Mouse (Mus musculus) liver, adult 2 months (tissue): ENCODE measurements around the gene Mgp.

Experiments
- CTCF ChIP-seq: fragments of 200-500 bp; IDR thresholded peaks from 2 replicates; pipeline ENCODE4 v1.5.1; 2011; ENCODE audit warnings: low read depth, low read length, control low read depth
- POLR2A ChIP-seq: fragments of 200-500 bp; IDR thresholded peaks from 2 replicates; pipeline ENCODE4 v1.6.1; 2011; ENCODE audit warnings: low read length, control low read depth; ENCODE audit not compliant: insufficient read depth; ENCODE audit errors: extremely low read depth

DNA sequence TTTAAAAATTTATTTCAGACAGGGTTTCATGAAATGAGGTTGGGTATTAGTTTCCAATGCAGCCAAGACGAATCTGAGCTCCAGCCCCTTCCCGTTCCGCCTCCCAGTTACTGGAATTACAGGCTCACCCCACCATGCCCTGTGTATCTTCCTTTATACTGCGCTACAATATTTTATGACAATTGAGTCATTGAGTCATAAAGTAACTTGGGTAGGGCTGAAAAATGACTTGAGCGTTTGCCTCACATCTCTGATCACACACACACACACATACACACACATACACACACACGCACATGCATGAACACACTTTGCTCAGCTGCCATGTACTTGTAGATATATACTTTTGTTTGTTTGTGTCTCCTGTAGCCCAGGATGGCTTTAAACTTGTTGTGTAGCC is 38.6 kb upstream of the Mgp start:
- no peak for TF ChIP-seq POLR2A
- no peak for TF ChIP-seq CTCF
